Mouse (Mus musculus): Measurements from ENCODE around the gene Tecpr1.

Gene Tecpr1

GRCm38 (mm10) chr5:144251876-144252577, 28.6 kb upstream of the Tecpr1 start:
- DNase-seq (ENCODE audit: low spot score in 2 of 2) = no peak

GRCm38 (mm10) chr5:144249871-144250270, 26.5 kb upstream of the Tecpr1 start:
- DNase-seq (ENCODE audit: low spot score in 2 of 2) = no peak

- no peak for DNase-seq (ENCODE audit: low spot score in 2 of 2)
These were observed 24.6 kb upstream of the Tecpr1 start for GRCm38 (mm10) chr5:144247906-144248585.

GRCm38 (mm10) chr5:144247307-144247706, 23.9 kb upstream of the Tecpr1 start:
- no peak for DNase-seq (ENCODE audit: low spot score in 2 of 2)

- DNase-seq (ENCODE audit: low spot score in 2 of 2) = no peak
These were observed 23.3 kb upstream of the Tecpr1 start for GRCm38 (mm10) chr5:144246669-144247068.

- no peak for DNase-seq (ENCODE audit: low spot score in 2 of 2)
These were observed 22.2 kb upstream of the Tecpr1 start for GRCm38 (mm10) chr5:144245592-144245991.

- DNase-seq (ENCODE audit: low spot score in 2 of 2) = no peak
These were observed 20.6 kb upstream of the Tecpr1 start, which contains the start of gene Bri3 for GRCm38 (mm10) chr5:144243901-144244487. Gene Bri3 (plus strand): TSS chr5:144244437.

- DNase-seq (ENCODE audit: low spot score in 2 of 2) = no peak
These were observed 15.6 kb upstream of the Tecpr1 start for GRCm38 (mm10) chr5:144238969-144239368.

GRCm38 (mm10) chr5:144234714-144235113, 11.3 kb upstream of the Tecpr1 start:
- DNase-seq (ENCODE audit: low spot score in 2 of 2) = no peak

- DNase-seq (ENCODE audit: low spot score in 2 of 2) = no peak
These were observed 10.8 kb upstream of the Tecpr1 start for GRCm38 (mm10) chr5:144234222-144234621.

- DNase-seq (ENCODE audit: low spot score in 2 of 2) = no peak
These were observed 9.1 kb upstream of the Tecpr1 start for GRCm38 (mm10) chr5:144232531-144232930.

- DNase-seq (ENCODE audit: low spot score in 2 of 2) = no peak
These were observed 8.0 kb upstream of the Tecpr1 start for GRCm38 (mm10) chr5:144231410-144231809.

GRCm38 (mm10) chr5:144230216-144230615, 6.8 kb upstream of the Tecpr1 start:
- no peak for DNase-seq (ENCODE audit: low spot score in 2 of 2)

GRCm38 (mm10) chr5:144226220-144226619, 2.8 kb upstream of the Tecpr1 start:
- no peak for DNase-seq (ENCODE audit: low spot score in 2 of 2)

- DNase-seq (ENCODE audit: low spot score in 2 of 2) = no peak
These were observed 743 bp upstream of the Tecpr1 start for GRCm38 (mm10) chr5:144223899-144224816.

GRCm38 (mm10) chr5:144222811-144223502, 458 bp downstream of the Tecpr1 start:
- DNase-seq (ENCODE audit: low spot score in 2 of 2) = no peak

- DNase-seq (ENCODE audit: low spot score in 2 of 2) = no peak
These were observed 2.1 kb downstream of the Tecpr1 start for GRCm38 (mm10) chr5:144221305-144221704.

- no peak for DNase-seq (ENCODE audit: low spot score in 2 of 2)
These were observed 3.5 kb downstream of the Tecpr1 start for GRCm38 (mm10) chr5:144219936-144220335.

- DNase-seq (ENCODE audit: low spot score in 2 of 2) = no peak
These were observed 4.1 kb downstream of the Tecpr1 start for GRCm38 (mm10) chr5:144219306-144219705.

GRCm38 (mm10) chr5:144218061-144218460, 5.4 kb downstream of the Tecpr1 start:
- DNase-seq (ENCODE audit: low spot score in 2 of 2) = no peak

- DNase-seq (ENCODE audit: low spot score in 2 of 2) = no peak
These were observed 7.4 kb downstream of the Tecpr1 start for GRCm38 (mm10) chr5:144215992-144216391.

All from right cerebral cortex, postnatal 36 days (tissue).